Mouse (Mus musculus): ENCODE measurements around the gene Prdm15.

Gene Prdm15

GRCm38 (mm10) chr16:97817414-97817813 lies 34.2 kb downstream of the Prdm15 start:
- DNase-seq: no peak

DNA sequence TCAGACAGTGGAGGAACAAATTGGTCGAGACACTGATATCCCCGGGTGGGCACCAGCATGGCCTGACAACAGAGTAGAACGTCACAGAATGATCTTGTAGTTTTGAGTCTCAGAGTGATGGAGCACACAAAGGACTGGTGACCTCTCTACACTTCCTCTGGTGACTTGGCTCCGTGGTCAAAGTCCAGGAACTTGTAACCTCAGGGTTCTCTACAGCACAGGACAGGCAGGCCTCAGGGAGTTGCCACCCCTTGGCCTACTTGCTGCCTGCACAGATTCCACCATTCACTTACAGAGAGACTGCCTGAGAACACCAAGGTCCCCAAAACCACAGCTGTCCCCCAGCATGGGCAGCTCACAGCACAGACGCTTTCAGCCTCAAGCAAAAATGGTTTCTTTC lies 36.4 kb downstream of the Prdm15 start:
- DNase-seq: no peak

- no peak for DNase-seq
These were observed 37.6 kb downstream of the Prdm15 start for GRCm38 (mm10) chr16:97814060-97814459.

DNA sequence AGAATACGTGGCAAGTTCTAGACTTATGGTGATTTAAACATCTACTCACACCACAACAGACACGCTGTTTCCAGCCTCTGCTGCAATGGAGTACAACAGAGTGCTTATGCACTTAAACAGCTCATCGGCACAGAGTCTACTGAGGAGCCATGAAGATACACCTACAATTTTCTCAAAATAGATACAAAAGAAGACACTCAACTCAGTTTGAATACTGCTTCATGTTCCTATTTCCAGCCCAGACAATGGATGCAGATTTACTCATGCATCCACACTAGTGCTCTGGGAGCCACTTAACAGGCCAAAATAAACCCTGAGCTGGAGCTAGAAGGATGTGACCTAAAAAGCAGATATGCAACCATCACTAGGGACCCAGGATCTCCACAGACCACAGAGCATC lies 42.8 kb downstream of the Prdm15 start:
- no peak for DNase-seq

DNA sequence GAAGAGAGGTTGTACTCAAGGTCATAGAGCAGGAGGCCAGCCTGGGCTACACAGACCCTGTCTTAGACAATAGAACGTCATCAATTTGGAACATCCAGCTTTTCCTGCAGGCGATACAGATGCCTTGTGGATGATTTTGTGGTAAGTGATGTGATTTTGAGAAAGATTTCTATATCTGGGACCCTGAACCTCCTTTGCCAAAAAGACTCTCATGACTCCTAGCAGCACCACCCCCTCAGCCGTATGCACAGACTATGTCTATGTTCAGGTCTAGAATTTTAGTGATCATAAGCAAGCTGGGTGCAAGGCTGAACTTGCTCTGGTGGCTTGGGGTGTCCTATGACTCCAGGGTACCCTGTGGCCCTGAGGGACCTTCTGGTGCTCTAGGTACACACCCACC lies 46.0 kb downstream of the Prdm15 start:
- no peak for DNase-seq

DNA sequence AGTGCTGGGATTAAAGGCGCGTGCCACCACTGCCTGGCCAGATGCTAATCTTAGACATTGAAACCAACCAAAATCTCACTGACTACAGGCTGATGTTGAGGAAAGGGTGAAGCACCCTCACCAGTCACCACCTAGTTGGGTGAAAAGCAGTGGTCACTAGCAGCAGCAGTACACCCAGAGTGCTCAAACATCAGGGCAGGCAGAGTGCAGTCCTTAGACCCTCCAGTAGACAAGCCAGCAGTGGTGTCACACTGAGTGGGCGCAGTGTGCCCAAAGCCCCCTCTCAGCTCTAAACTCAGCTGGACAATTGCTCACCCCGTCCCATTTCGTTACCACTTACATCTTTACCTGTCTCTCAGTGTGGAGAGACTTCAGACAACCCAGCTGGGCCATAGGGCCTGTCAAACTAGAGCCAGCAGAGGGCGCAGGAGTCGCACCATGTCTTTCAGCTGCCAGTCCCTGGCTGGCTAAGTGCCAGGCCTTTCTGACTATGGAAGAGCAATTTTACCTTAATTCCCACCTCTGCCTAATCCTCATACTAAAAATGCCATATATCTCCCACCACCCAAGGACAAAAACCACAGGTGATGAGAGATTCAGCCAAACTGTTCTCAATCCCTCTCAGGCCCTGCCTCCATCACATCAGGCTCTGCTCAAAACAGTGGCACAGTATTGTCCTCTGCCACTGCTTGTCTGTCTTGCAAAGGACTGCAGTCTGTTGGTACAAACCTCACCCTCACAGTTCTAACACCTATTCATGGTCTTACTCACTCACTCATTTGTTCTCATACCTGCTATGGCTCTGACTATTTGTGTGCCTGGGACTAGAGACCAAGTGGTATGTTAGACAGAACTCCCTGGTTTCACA lies 46.7 kb downstream of the Prdm15 start:
- peak; percentile 78 to 86 for DNase-seq

- no peak for DNase-seq
These were observed 53.4 kb downstream of the Prdm15 start for GRCm38 (mm10) chr16:97797950-97798869.

GRCm38 (mm10) chr16:97797212-97797611 lies 54.4 kb downstream of the Prdm15 start:
- no peak for DNase-seq

- no peak for DNase-seq
These were observed 57.4 kb downstream of the Prdm15 start for GRCm38 (mm10) chr16:97794256-97794655.

DNA sequence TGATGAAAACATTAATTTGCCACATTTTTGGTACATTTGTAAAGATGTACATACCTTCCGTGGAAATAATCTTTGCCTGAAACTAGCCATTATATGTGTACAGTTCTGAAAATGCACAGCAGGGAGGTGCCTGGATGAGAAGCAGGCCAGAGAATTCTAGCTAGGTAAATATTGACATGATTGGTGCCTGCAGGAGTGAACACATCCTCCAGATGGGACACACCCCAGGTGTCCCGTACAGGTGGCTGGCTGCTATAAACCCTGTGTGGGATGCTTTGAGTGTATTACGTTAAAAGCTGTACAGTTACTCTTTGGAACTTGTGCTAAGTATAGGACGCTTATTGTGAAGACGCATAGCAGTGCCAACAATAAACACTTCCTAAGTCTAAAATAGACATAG lies 68.6 kb downstream of the Prdm15 start:
- DNase-seq: no peak

- peak; percentile 84 to 89 for DNase-seq
These were observed 73.2 kb downstream of the Prdm15 start for GRCm38 (mm10) chr16:97778353-97779025.

GRCm38 (mm10) chr16:97766501-97766900 lies 85.1 kb downstream of the Prdm15 start:
- DNase-seq: peak; percentile 36 to 43

DNA sequence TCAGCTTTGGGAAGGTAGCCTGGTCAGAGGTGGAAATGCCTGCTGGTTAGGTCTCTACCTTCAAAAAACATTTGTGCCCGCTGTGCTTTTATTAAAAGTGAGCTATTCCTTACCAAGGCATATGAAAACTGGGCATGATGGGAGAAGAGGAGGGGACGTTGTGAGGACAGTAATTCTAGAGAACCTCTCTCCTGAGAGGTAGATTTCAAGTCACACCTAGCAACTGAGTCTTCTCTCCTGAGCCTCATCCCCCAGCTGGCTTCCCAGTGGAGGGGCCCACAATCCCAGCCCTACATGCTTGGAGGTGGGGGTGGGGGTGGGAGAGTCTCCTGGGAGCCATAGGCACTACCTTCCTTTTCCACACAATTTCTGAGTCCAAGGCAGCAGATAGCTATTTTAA lies 87.0 kb downstream of the Prdm15 start:
- DNase-seq: no peak

- DNase-seq: no peak
These were observed 87.7 kb downstream of the Prdm15 start for GRCm38 (mm10) chr16:97763990-97764340.

GRCm38 (mm10) chr16:97763061-97763989 lies 88.3 kb downstream of the Prdm15 start, which contains the start of gene Ripk4:
TSS of gene Ripk4 (minus strand) at chr16:97763787.
- peak; percentile 78 to 85 for DNase-seq

DNA sequence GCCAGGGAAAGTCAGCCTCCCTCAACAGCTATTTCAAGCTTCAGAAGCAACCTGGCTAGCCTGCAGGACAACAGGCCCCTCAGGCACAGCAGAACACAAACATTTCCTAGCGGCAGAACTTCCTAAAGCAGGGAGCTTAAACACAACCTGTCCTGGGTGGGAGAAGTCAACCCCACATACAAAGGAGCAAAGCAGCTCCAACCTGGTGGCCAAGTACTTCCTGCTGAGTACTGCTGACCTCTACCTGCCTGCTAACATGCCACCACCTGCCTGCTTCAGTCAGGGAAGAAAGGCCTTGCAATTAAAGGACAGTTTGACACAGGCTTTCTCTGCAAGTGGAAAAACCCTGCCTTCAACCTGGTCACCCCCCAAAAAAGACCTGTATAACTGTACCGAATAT lies 89.9 kb downstream of the Prdm15 start:
- no peak for DNase-seq

DNA sequence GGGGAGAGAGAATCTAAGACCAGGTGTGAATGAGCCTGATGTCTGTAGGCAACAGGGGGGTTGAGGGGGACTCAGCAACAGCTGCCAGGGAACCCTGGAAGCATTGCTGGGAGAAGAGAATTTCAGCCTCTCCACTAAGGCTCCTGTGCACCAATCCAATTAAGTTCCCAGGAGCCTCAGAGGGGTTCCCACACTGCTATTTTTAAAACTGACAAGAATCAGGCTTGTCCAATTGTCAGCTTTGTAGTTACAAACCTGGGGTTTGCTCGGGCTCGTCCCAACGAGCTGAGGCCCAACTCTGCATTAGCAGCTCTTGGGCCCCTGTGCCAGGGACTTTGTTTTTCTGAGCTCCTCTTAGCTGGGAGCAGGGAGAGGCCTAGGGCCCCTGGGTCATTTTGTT lies 92.0 kb downstream of the Prdm15 start:
- no peak for DNase-seq

DNA sequence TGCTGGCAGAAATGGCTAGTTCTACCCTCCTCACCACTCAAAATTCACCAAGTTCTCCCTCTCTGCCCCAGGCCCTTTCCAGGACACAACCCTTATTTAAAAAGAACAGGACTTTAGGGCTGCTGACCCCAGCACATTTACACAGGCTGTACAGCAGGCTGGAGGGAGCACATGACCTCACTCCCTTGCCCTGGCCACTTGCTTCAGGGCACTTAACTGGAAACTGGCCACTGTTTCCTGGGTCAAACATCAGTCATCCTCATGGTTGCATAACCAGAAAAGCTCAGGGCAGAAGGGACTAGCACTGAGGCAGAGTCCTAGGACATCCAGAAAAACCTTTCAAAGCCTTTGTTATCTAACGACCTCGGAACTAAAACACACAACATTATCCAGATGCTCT lies 93.4 kb downstream of the Prdm15 start:
- DNase-seq: no peak

DNA sequence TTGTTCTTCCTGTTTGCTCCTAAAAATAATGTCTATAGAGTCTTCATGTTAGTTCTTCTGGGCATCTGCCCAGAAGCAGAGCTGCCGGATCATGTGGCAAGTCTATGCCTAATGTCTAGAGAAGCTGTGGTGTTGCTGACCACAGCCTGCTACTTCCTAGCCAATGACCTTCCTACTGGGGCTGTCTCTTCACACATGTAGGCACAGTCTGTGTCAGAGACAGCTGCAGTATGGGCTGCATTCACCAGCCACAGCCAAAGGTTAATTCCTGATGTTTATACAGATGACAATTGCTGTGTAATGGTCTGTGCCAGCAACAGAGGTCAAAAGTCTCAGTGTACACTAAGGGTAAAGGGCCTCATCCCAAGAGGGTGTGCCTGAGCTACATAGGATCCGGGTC lies 95.2 kb downstream of the Prdm15 start:
- no peak for DNase-seq

DNA sequence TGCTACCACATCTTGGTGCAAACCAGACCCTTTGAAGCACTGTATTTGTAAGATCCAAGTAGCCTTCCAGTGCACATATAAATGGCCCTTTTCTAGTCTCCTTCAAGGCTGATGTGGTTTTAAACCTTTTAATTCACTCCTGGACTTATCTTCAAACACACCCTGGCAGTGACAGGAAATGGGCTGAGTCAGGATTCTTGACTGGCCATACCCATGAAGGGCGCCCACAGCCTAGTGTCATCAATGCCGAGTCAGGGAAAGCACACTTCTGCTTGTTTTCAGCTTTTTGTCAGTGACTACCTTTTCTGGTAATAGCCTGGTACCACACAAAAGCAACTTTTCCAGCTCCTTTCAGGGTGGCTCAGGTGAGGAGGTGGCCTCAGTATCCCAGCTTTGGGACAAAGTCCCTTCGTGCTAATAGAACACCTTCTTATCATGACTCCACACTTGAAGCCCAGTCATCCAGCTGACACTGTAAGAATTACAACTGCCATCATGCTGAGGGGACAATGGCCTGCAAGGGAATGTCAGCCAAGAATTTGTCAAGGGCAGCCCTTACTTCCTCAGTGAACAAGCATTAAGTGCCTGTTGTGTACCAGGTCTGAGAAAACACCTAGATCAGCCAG lies 99.2 kb downstream of the Prdm15 start:
- DNase-seq: peak in 1 of 2 experiments; percentile 10

GRCm38 (mm10) chr16:97751884-97752283 lies 99.8 kb downstream of the Prdm15 start:
- peak; percentile 70 to 87 for DNase-seq

GRCm38 (mm10) chr16:97748421-97748820 lies 103.2 kb downstream of the Prdm15 start:
- no peak for DNase-seq
